Mouse (Mus musculus) testis, adult 10 weeks (tissue): ENCODE measurements around the gene Kcna4. TPM values are rescaled to one million over a fixed set of nuclear protein-coding genes. Genes with fewer than 3 reads are reported as not detected.

Experiments used
- polyA plus RNA-seq: library from polyadenylated mRNA; stranded (reverse); fragments of 350-450 nt; fragmentation: Illumina TruSeq; extraction: RNeasy Lipid Tissue Mini Kit (QIAGEN cat#74804); gene quantifications from one replicate; pipeline ENCODE4 v1.2.3, GENCODE M21; 2014; ENCODE audit warnings: low read depth, low replicate concordance

The Kcna4 gene
- polyA plus RNA-seq: not detected

GRCm38 (mm10) chr2:107289990-107290696 lies at the start of gene Kcna4:
Gene Kcna4 (plus strand): TSS chr2:107290639.

Other genes starting within 250 kb of the Kcna4 start
- not detected for gene Fshb, start 231.0 kb upstream of the Kcna4 start, polyA plus RNA-seq